Mouse (Mus musculus): ENCODE results near the gene Klhl32. TPM values are rescaled to one million over a fixed set of nuclear protein-coding genes. Genes with fewer than 3 reads are reported as not detected.
"Not testable (repeated sequence)": the region's sequence is repeated elsewhere in the genome, so short reads cannot be mapped to it uniquely, and the experiment has no call there.

The Klhl32 gene
- 6.5 and 10.5 TPM in 2 replicates for polyA plus RNA-seq (2014; fragmentation: Nextera tagmentation; extraction: Ambion mirVana)

GRCm38 (mm10) chr4:24850401-24851325 lies at the start of gene Klhl32:
TSS of gene Klhl32 (minus strand) at chr4:24851124.
- DNase-seq (ENCODE audit: low spot score) = peak; percentile 88
- H3K36me3 ChIP-seq (ENCODE audit: control insufficient read depth, insufficient read depth, low read length) = no peaks in the 10 kb centered on the region
- no peaks in the 10 kb centered on the region for H3K27me3 ChIP-seq (ENCODE audit: control insufficient read depth, insufficient read depth, low read length)
- peak within 1 kb of the TSS; percentile 71 for H3K9ac ChIP-seq (ENCODE audit: low read length)
- no peaks in the 10 kb centered on the region for H3K4me1 ChIP-seq (ENCODE audit: control insufficient read depth, insufficient read depth, low read length)
- ATAC-seq (ENCODE audit: insufficient read depth, low FRiP score, low TSS enrichment) = peak; percentile 92
- WGBS = 1% methylated on average over 51 of the region's 63 CpGs
- H3K27ac ChIP-seq (ENCODE audit: low read depth, low read length) = peak within 1 kb of the TSS; percentile 85
- H3K4me3 ChIP-seq (ENCODE audit: low read depth, low read length) = peak within 1 kb of the TSS; percentile 63
- H3K9me3 ChIP-seq (ENCODE audit: control insufficient read depth, low read length) = no peaks in the 10 kb centered on the region
- H3K4me2 ChIP-seq (ENCODE audit: low read depth) = peak within 1 kb of the TSS; percentile 83

DNA sequence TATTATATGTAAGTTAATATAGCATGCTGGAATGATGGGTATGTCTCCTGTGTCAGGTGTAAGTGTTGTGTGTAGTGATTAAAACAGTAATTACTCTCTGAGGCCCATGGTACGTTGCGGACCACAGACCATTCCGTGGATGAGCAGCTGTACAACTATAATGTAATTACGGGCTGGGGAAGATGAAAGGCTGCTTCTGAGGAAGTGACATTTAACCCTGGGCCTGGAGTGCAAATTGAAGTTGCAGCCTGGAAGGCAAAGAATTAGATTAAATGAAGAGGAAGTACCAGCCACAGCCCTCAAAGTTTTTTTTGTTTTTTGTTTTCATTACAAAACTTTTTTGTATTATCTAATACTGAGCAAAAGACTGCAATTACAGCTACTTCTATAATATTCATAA lies 48.2 kb upstream of the Klhl32 start:
- H3K9ac ChIP-seq (ENCODE audit: low read length) = no peak overlapping the region
- no peak for ATAC-seq (ENCODE audit: insufficient read depth, low FRiP score, low TSS enrichment)
- WGBS = 22% methylated on average over 4 of the region's 4 CpGs
- no peaks in the 10 kb centered on the region; the same call in 1 of the 2 replicates for H3K4me1 ChIP-seq (ENCODE audit: control insufficient read depth, insufficient read depth, low read length)
- H3K9me3 ChIP-seq (ENCODE audit: control insufficient read depth, low read length) = no peaks in the 10 kb centered on the region
- no peak for DNase-seq (ENCODE audit: low spot score)
- H3K27ac ChIP-seq (ENCODE audit: low read depth, low read length) = no peak overlapping the region
- H3K4me3 ChIP-seq (ENCODE audit: low read depth, low read length) = peak overlapping the region; percentile 80
- H3K4me2 ChIP-seq (ENCODE audit: low read depth) = peak overlapping the region; percentile 67
- peaks cover 5% of the 10 kb centered on the region; the same call in 1 of the 2 replicates for H3K36me3 ChIP-seq (ENCODE audit: control insufficient read depth, insufficient read depth, low read length)
- no peaks in the 10 kb centered on the region for H3K27me3 ChIP-seq (ENCODE audit: control insufficient read depth, insufficient read depth, low read length)

DNA sequence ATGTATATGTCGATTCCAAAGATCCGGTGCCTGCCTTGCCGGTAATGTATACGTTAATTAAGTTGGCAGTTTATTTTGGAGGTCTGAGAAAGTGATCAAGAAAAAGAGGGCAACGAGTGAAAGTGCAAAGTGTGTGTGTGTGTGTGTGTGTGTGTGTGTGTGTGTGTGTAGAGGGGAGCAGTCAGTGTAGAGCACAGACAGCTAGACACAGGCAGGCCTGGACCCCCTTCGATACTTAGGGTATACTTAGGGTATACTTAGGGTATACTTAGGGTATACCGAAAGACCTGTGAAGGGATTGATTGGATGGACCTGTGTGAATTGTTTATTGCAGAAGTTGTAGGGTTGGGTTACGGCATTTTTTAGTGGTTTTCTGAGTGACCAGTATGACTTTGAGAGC lies 47.7 kb upstream of the Klhl32 start:
- Histone ChIP-seq H3K9me3 (ENCODE audit: control insufficient read depth, low read length) (no peaks in the 10 kb centered on the region), H3K4me1 (ENCODE audit: control insufficient read depth, insufficient read depth, low read length) (no peaks in the 10 kb centered on the region; the same call in 1 of the 2 replicates), H3K36me3 (ENCODE audit: control insufficient read depth, insufficient read depth, low read length) (peaks cover 5% of the 10 kb centered on the region; the same call in 1 of the 2 replicates), H3K27me3 (ENCODE audit: control insufficient read depth, insufficient read depth, low read length) (no peaks in the 10 kb centered on the region), H3K27ac (ENCODE audit: low read depth, low read length) (no peak overlapping the region), H3K4me2 (ENCODE audit: low read depth) (peak overlapping the region; percentile 67), H3K9ac (ENCODE audit: low read length) (peak overlapping the region; percentile 14), H3K4me3 (ENCODE audit: low read depth, low read length) (peak overlapping the region; percentile 80)
- 26% methylated on average over 8 of the region's 8 CpGs for WGBS
- no peak for DNase-seq (ENCODE audit: low spot score)
- ATAC-seq (ENCODE audit: insufficient read depth, low FRiP score, low TSS enrichment) = no peak

DNA sequence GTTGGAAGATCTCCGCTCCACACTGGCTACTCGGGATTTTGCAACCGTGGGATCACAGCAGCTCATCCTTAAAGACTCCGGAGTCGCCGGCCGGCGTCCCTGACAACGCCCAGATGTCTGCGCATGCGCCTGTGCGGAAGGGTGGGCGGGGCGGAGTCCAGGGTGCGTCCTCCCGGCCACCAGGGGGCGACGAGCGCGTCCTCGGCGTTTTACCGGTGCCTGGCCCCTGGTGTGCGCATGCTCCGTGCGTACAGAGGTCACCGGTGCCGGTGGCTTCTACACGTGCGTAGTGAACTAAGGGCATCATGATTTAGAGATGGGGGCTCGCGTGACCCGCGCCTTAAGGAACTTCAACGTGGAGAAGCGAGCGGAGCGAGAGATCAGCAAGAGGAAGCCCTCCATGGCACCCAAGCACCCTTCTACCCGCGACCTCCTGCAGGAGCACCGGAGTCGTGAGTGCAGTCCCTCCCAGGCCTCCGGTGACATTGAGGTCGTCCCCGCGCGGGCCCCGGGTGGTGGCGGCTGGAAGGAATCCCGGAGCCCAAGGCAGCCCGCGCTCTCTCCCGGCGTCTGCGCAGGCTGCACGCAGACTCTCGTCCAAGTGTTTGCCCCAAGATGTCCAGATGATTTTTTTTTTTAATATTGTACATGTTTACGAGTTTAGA lies 47.1 kb upstream of the Klhl32 start, which contains the start of gene Ndufaf4:
TSS of gene Ndufaf4 (plus strand) at position 233 of the 665 bp plus-strand sequence.
- ATAC-seq (ENCODE audit: insufficient read depth, low FRiP score, low TSS enrichment) = peak; percentile 95
- under 1% methylated on average over 58 of the region's 58 CpGs for WGBS

DNA sequence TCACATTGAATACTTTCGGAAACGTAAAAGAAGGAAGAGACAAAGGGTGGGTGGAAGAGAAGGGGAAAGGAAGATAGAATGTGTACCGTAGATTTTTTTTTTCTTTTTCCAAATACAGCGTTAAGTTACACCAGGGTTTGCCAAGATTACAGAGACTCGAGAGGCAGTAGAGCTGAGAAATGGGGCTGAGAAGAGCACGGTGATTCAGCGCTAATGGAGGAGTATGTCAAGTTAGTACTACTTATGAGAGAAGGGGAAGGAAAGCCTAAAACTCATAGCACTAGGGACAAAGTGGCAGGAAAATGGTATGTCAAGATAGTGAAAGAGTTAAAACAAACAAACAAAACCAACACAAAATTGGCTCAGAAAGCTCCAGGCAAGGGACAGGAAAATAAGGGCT lies 46.4 kb upstream of the Klhl32 start:
- Histone ChIP-seq H3K9ac (ENCODE audit: low read length) (peak overlapping the region; percentile 26; the same call in 1 of the 2 replicates), H3K4me1 (ENCODE audit: control insufficient read depth, insufficient read depth, low read length) (no peaks in the 10 kb centered on the region; the same call in 1 of the 2 replicates), H3K4me3 (ENCODE audit: low read depth, low read length) (peak overlapping the region; percentile 80), H3K27me3 (ENCODE audit: control insufficient read depth, insufficient read depth, low read length) (no peaks in the 10 kb centered on the region), H3K27ac (ENCODE audit: low read depth, low read length) (no peak overlapping the region), H3K9me3 (ENCODE audit: control insufficient read depth, low read length) (no peaks in the 10 kb centered on the region), H3K4me2 (ENCODE audit: low read depth) (peak overlapping the region; percentile 67), H3K36me3 (ENCODE audit: control insufficient read depth, insufficient read depth, low read length) (peaks cover 2% of the 10 kb centered on the region; the same call in 1 of the 2 replicates)
- peak; percentile 40; the same call in 1 of the 2 replicates for ATAC-seq (ENCODE audit: insufficient read depth, low FRiP score, low TSS enrichment)
- WGBS = 24% methylated on average over 7 of the region's 7 CpGs
- DNase-seq (ENCODE audit: low spot score) = no peak

More for the DNA sequence above, 47.1 kb upstream of the Klhl32 start, which contains the start of gene Ndufaf4:
- Histone ChIP-seq H3K4me1 (ENCODE audit: control insufficient read depth, insufficient read depth, low read length) (no peaks in the 10 kb centered on the region; the same call in 1 of the 2 replicates), H3K27ac (ENCODE audit: low read depth, low read length) (no peak within 1 kb of the TSS), H3K36me3 (ENCODE audit: control insufficient read depth, insufficient read depth, low read length) (peaks cover 3% of the 10 kb centered on the region; the same call in 1 of the 2 replicates), H3K27me3 (ENCODE audit: control insufficient read depth, insufficient read depth, low read length) (no peaks in the 10 kb centered on the region), H3K9ac (ENCODE audit: low read length) (peak within 1 kb of the TSS; percentile 85), H3K4me3 (ENCODE audit: low read depth, low read length) (peak within 1 kb of the TSS; percentile 80), H3K4me2 (ENCODE audit: low read depth) (peak within 1 kb of the TSS; percentile 67), H3K9me3 (ENCODE audit: control insufficient read depth, low read length) (no peaks in the 10 kb centered on the region)
- peak; percentile 97 for DNase-seq (ENCODE audit: low spot score)

GRCm38 (mm10) chr4:24896829-24897228 lies 45.9 kb upstream of the Klhl32 start:
- no peak overlapping the region for H3K4me2 ChIP-seq (ENCODE audit: low read depth)
- no peak overlapping the region for H3K27ac ChIP-seq (ENCODE audit: low read depth, low read length)
- peaks cover 2% of the 10 kb centered on the region; the same call in 1 of the 2 replicates for H3K36me3 ChIP-seq (ENCODE audit: control insufficient read depth, insufficient read depth, low read length)
- ATAC-seq (ENCODE audit: insufficient read depth, low FRiP score, low TSS enrichment) (no peak), DNase-seq (ENCODE audit: low spot score) (peak; percentile 24)
- WGBS = 2% methylated on average over 1 of the region's 1 CpGs
- no peaks in the 10 kb centered on the region; the same call in 1 of the 2 replicates for H3K4me1 ChIP-seq (ENCODE audit: control insufficient read depth, insufficient read depth, low read length)
- no peak overlapping the region for H3K9ac ChIP-seq (ENCODE audit: low read length)
- H3K27me3 ChIP-seq (ENCODE audit: control insufficient read depth, insufficient read depth, low read length) = no peaks in the 10 kb centered on the region
- H3K4me3 ChIP-seq (ENCODE audit: low read depth, low read length) = no peak overlapping the region
- no peaks in the 10 kb centered on the region for H3K9me3 ChIP-seq (ENCODE audit: control insufficient read depth, low read length)

- Histone ChIP-seq H3K36me3 (ENCODE audit: control insufficient read depth, insufficient read depth, low read length) (no peaks in the 10 kb centered on the region), H3K27me3 (ENCODE audit: control insufficient read depth, insufficient read depth, low read length) (no peaks in the 10 kb centered on the region), H3K4me2 (ENCODE audit: low read depth) (no peak overlapping the region), H3K4me3 (ENCODE audit: low read depth, low read length) (no peak overlapping the region), H3K27ac (ENCODE audit: low read depth, low read length) (no peak overlapping the region), H3K9me3 (ENCODE audit: control insufficient read depth, low read length) (no peaks in the 10 kb centered on the region), H3K9ac (ENCODE audit: low read length) (no peak overlapping the region), H3K4me1 (ENCODE audit: control insufficient read depth, insufficient read depth, low read length) (no peaks in the 10 kb centered on the region; the same call in 1 of the 2 replicates)
- no peak for ATAC-seq (ENCODE audit: insufficient read depth, low FRiP score, low TSS enrichment)
- 85% methylated on average over 4 of the region's 4 CpGs for WGBS
- no peak for DNase-seq (ENCODE audit: low spot score)
These were observed 43.7 kb upstream of the Klhl32 start for GRCm38 (mm10) chr4:24894625-24895024.

- not testable (repeated sequence) for H3K27me3 ChIP-seq (ENCODE audit: control insufficient read depth, insufficient read depth, low read length); H3K4me1 ChIP-seq (ENCODE audit: control insufficient read depth, insufficient read depth, low read length); H3K27ac ChIP-seq (ENCODE audit: low read depth, low read length); H3K9ac ChIP-seq (ENCODE audit: low read length); H3K4me2 ChIP-seq (ENCODE audit: low read depth); H3K4me3 ChIP-seq (ENCODE audit: low read depth, low read length); ATAC-seq (ENCODE audit: insufficient read depth, low FRiP score, low TSS enrichment); DNase-seq (ENCODE audit: low spot score); H3K36me3 ChIP-seq (ENCODE audit: control insufficient read depth, insufficient read depth, low read length); H3K9me3 ChIP-seq (ENCODE audit: control insufficient read depth, low read length)
- 63% methylated on average over 2 of the region's 2 CpGs for WGBS
These were observed 41.4 kb upstream of the Klhl32 start for GRCm38 (mm10) chr4:24892293-24892692.
